Mouse (Mus musculus): ENCODE data around the gene Gdpd4.

GRCm38 (mm10) chr7:98002617-98003016 is 82.9 kb downstream of the Gdpd4 start:
- TF ChIP-seq POLR2A (IDR thresholded peaks at IDR 0.05; ENCODE audit: borderline replicate concordance, insufficient read depth, low read length) (no peak), CTCF (IDR thresholded peaks at IDR 0.05; ENCODE audit: borderline replicate concordance, insufficient read depth, low read depth, low read length) (no peak)
